Mouse (Mus musculus) stomach, embryonic 14.5 days (tissue): ENCODE results near the gene Flywch2. TPM values are rescaled to one million over a fixed set of nuclear protein-coding genes. Genes with fewer than 3 reads are reported as not detected.
"Not testable (repeated sequence)": the region's sequence is repeated elsewhere in the genome, so short reads cannot be mapped to it uniquely, and the experiment has no call there.

Experiments
- ATAC-seq: fragments of 200-750 bp; cut with Nextera tagmentation; 2 replicates; pipeline ENCODE4 v1.8.0; 2017; ENCODE audit warnings: low read depth, moderate TSS enrichment; ENCODE audit not compliant: insufficient number of reproducible peaks, insufficient read depth, low FRiP score
- H3K27ac ChIP-seq: fragments of 300-500 bp; sonication (generic); 2 replicates; pipeline ENCODE4 v1.5.1; 2014; ENCODE audit warnings: mild to moderate bottlenecking, low read length, moderate library complexity, mixed read lengths
- H3K27me3 ChIP-seq: fragments of 300-500 bp; sonication (generic); 2 replicates; pipeline ENCODE4 v1.6.1; 2014; ENCODE audit warnings: low read length, control low read depth, mixed read lengths; ENCODE audit not compliant: control insufficient read depth, insufficient read depth
- H3K36me3 ChIP-seq: fragments of 300-500 bp; sonication (generic); 2 replicates; pipeline ENCODE4 v1.6.1; 2014; ENCODE audit warnings: mild to moderate bottlenecking, control low read depth, low read length, moderate library complexity, mixed read lengths; ENCODE audit not compliant: control insufficient read depth, insufficient read depth
- H3K4me1 ChIP-seq: fragments of 300-500 bp; sonication (generic); 2 replicates; pipeline ENCODE4 v1.6.1; 2014; ENCODE audit warnings: low read length, control low read depth, mixed read lengths; ENCODE audit not compliant: control insufficient read depth, insufficient read depth
- H3K4me2 ChIP-seq: fragments of 300-500 bp; sonication (generic); replicated peaks from 2 replicates; pipeline ENCODE4 v1.6.1; 2014; ENCODE audit warnings: low read depth, low read length, control low read depth
- H3K4me3 ChIP-seq: fragments of 300-500 bp; sonication (generic); 2 replicates; pipeline ENCODE4 v1.5.1; 2014; ENCODE audit warnings: low read depth, low read length, control low read depth
- H3K9ac ChIP-seq: fragments of 300-500 bp; sonication (generic); replicated peaks from 2 replicates; pipeline ENCODE4 v1.6.1; 2014; ENCODE audit warnings: low read depth, mild to moderate bottlenecking, control low read depth, low read length, moderate library complexity, mixed read lengths
- H3K9me3 ChIP-seq: fragments of 300-500 bp; sonication (generic); 2 replicates; pipeline ENCODE4 v1.6.1; 2016; ENCODE audit warnings: low read depth, low read length, control low read depth; ENCODE audit not compliant: control insufficient read depth
- WGBS: fragments of 180-500 bp; shearing (Covaris S2); extraction: QIAGEN DNeasy Blood & Tissue Kit; methylation state at CpG from one replicate; pipeline ENCODE4 v1.1.7; 2014; 5-methylcytosine and 5-hydroxymethylcytosine counted together
- polyA plus RNA-seq: library from polyadenylated mRNA; unstranded; fragments of >200 nt; fragmentation: Nextera tagmentation; extraction: Ambion mirVana; gene quantifications from 2 replicates; pipeline ENCODE4 v1.2.1, GENCODE M21; 2014

The Flywch2 gene
- polyA plus RNA-seq, 1 experiment from 2014 or later = 31.0 TPM

DNA sequence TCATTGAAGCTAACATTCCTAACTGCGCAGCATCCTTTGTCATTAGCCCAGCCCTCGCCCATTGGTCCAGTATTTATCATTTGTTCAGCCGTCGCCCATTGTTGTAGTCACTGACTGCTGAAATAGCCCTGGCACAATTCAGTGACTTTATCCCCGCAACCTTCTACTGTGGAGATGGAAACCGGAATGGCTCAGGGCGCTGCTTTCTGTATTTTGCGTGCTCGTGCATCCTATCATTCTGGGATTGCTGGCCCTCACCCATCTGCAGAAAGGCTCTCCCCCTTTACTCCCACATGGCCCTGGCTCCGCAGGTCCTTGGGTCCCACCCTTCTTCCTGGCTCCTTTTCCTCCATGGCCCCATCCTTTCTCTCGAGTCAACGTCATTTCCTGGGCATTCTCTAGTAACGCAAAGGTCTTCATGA lies 640 bp upstream of the Flywch2 start:
- Histone ChIP-seq H3K4me2 (peak overlapping the region; percentile 85), H3K9ac (0 out of 2 replicates have a peak overlapping the region, but pooled peaks have one; percentile 18), H3K27me3 (no peaks in the 10 kb centered on the region), H3K4me1 (peaks cover 17% of the 10 kb centered on the region), H3K27ac (0 out of 2 replicates have a peak overlapping the region, but pooled peaks have one; percentile 21), H3K4me3 (peak overlapping the region; percentile 58), H3K36me3 (no peaks in the 10 kb centered on the region), H3K9me3 (no peaks in the 10 kb centered on the region)
- no peak for ATAC-seq
- 13% methylated on average over 13 of the region's 13 CpGs for WGBS

DNA sequence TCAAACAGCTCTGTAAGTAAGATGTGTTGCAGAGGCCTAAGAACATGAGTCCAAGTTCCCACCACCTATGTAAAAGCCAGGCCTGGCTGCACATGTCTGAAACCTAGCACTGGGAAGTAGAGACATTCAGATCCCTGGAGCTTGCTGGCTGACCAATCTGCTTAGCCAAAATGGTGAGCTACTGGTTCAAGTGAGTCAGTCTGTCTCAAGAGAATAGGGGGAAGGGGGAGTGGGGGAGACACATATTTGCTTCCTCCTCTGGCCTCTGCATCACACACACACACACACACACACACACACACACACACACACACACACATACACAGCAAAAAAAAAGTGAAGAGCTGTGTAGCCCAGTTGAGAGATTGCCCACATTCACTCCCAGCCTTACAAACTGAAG lies 2.5 kb downstream of the Flywch2 start:
- no peaks in the 10 kb centered on the region for H3K36me3 ChIP-seq
- ATAC-seq = no peak
- H3K4me1 ChIP-seq = 0 out of 2 replicates have a peak, but pooled peaks cover 2% of the 10 kb centered on the region
- H3K4me3 ChIP-seq = no peak overlapping the region
- no peak overlapping the region for H3K4me2 ChIP-seq
- H3K9ac ChIP-seq = no peak overlapping the region
- H3K27me3 ChIP-seq = no peaks in the 10 kb centered on the region
- no peaks in the 10 kb centered on the region for H3K9me3 ChIP-seq
- no peak overlapping the region for H3K27ac ChIP-seq

DNA sequence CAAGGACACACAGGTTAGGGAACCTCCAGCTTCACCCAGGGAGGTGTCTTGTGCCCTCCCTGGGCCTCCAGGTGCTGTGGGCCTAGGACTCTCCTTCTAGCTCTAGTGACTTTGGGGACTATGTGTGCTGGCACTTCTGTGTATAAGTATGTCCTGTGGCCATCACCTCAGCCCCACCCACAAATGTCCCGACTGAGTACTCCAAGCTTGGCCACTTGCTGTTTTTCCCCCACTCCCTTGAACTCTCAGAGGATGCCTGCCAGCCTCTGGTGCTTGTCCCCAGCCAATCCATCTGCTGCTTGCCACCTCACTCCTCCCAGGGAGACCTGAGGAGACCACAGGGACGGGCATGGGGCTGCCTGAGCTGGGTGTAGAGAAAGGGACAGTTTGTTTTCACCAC lies 7.4 kb downstream of the Flywch2 start:
- no peak overlapping the region for H3K27ac ChIP-seq
- WGBS = 65% methylated on average over 2 of the region's 2 CpGs
- H3K4me2 ChIP-seq = no peak overlapping the region
- ATAC-seq = no peak
- H3K27me3 ChIP-seq = no peaks in the 10 kb centered on the region
- no peaks in the 10 kb centered on the region for H3K4me1 ChIP-seq
- no peak overlapping the region for H3K9ac ChIP-seq
- H3K36me3 ChIP-seq = no peaks in the 10 kb centered on the region
- H3K9me3 ChIP-seq = no peaks in the 10 kb centered on the region
- H3K4me3 ChIP-seq = no peak overlapping the region

DNA sequence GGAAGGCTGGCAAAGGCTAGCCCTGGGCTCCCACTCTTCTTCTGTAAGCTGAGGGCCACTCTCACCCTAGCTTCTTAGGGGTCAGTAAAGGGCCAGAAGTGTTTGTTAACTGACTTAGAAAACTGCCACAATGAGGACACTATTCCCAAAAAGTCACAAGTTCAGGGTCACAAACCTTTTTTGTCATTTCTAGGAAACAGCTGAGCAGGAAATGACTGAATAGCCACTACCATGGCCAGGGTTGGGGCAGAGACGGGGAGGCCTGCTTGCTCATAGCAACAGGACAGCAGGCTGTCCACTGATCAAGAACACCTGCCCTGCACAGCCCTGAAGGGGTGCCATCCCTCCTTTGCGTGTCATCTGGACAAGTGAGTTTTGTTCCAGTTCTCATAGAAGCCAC lies 8.7 kb downstream of the Flywch2 start:
- Histone ChIP-seq H3K27me3 (no peaks in the 10 kb centered on the region), H3K4me1 (no peaks in the 10 kb centered on the region), H3K9me3 (no peaks in the 10 kb centered on the region), H3K36me3 (no peaks in the 10 kb centered on the region), H3K4me3 (no peak overlapping the region), H3K27ac (no peak overlapping the region), H3K4me2 (no peak overlapping the region), H3K9ac (no peak overlapping the region)
- WGBS = 82% methylated on average over 2 of the region's 2 CpGs
- no peak for ATAC-seq

DNA sequence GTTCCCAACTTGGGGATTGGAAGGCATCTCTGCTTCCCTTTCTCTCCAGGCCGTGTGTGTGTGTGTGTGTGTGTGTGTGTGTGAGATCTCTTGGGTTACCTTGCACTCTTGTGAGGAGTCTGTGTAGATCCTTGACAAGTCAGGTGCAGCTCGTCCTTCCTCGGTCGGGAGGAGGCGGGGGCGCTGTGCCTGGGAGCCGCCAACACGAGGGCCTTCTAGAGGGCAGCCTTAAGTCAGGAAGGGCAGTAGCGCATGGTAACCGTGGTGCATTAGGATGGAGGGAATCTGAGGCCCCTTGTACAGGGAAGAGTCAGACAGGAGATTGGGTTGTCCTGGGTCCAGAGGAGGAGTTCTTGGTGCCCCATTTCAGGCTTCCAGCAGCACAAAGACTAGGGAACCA lies 9.7 kb downstream of the Flywch2 start:
- H3K4me1 ChIP-seq = no peaks in the 10 kb centered on the region
- no peak overlapping the region for H3K27ac ChIP-seq
- no peak overlapping the region for H3K4me2 ChIP-seq
- no peaks in the 10 kb centered on the region for H3K36me3 ChIP-seq
- H3K9ac ChIP-seq = no peak overlapping the region
- no peaks in the 10 kb centered on the region for H3K9me3 ChIP-seq
- ATAC-seq = no peak
- H3K4me3 ChIP-seq = no peak overlapping the region
- 75% methylated on average over 10 of the region's 10 CpGs for WGBS
- no peaks in the 10 kb centered on the region for H3K27me3 ChIP-seq

DNA sequence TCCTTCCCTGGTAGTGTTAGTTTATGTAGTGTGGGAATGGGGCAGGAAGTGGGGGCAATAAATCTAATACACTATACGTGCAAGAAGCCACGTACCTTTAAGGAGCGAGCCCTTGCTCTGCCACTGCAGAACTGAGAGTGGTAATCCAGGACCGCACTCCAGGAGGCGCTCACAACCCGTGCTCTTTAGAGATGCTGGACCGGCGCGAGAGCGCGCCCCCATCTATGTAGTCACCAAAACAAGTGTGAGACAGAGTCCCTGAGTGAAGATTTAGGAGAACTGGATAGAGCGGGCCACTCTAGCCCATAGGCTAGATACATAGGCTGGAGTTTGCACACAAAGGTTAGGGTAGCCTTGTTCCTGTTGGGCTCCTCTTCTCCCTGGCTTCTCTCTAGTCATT lies 11.8 kb downstream of the Flywch2 start:
- Histone ChIP-seq H3K9me3 (no peaks in the 10 kb centered on the region), H3K4me2 (no peak overlapping the region), H3K27ac (no peak overlapping the region), H3K4me1 (peaks cover 5% of the 10 kb centered on the region; the same call in 1 of the 2 replicates), H3K27me3 (no peaks in the 10 kb centered on the region), H3K4me3 (no peak overlapping the region), H3K36me3 (no peaks in the 10 kb centered on the region), H3K9ac (no peak overlapping the region)
- WGBS = 4% methylated on average over 12 of the region's 12 CpGs
- ATAC-seq = 0 out of 2 replicates have a peak, but pooled peaks have one; percentile 33

DNA sequence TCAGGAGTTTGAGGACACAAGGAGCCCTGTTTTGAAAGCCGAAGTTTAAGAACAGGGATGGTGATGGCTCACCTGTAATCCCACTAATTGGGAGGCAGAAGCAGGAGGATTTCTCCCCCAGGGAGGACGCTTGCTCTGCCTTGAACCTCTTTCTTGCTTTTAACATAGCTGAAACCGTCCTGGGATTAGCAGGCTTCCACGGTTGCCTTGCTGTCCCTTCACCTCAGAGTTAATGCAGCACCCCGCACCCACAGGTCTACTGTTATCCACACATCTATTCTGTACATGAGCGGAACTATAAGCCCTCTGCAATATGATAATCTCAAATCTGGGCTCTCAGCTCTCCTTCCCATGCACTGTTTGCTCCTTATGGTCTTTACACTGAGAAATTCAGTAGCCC lies 12.2 kb downstream of the Flywch2 start:
- Histone ChIP-seq H3K36me3 (no peaks in the 10 kb centered on the region), H3K9ac (no peak overlapping the region), H3K9me3 (no peaks in the 10 kb centered on the region), H3K4me2 (no peak overlapping the region), H3K4me1 (peaks cover 5% of the 10 kb centered on the region; the same call in 1 of the 2 replicates), H3K27ac (no peak overlapping the region), H3K27me3 (no peaks in the 10 kb centered on the region), H3K4me3 (no peak overlapping the region)
- ATAC-seq = no peak
- 70% methylated on average over 6 of the region's 6 CpGs for WGBS

DNA sequence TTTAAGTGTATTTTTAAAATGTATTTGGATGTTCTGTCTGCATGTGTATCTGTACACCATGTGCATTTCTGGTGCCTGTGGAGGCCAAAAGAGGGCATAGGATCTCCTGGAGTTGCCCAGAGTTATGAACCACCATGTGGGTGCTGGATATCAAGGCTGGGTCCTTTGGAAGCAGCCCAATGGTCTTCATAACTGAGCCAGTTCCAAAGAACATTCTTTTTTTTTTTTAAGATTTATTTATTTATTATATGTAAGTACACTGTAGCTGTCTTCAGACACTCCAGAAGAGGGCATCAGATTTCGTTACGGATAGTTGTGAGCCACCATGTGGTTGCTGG lies 13.7 kb downstream of the Flywch2 start:
- H3K36me3 ChIP-seq, H3K27ac ChIP-seq, H3K4me3 ChIP-seq, ATAC-seq, H3K4me1 ChIP-seq, H3K27me3 ChIP-seq, H3K9ac ChIP-seq, H3K9me3 ChIP-seq: not testable (repeated sequence)
- 0 out of 2 replicates have a peak overlapping the region, but pooled peaks have one; percentile 78 for H3K4me2 ChIP-seq
- WGBS = 65% methylated on average over 2 of the region's 2 CpGs
